Mouse (Mus musculus) inflammation-experienced regulatory T-cells, adult 6 months (primary cell): ENCODE results near the gene Olfr1309. TPM values are rescaled to one million over a fixed set of nuclear protein-coding genes. Genes with fewer than 3 reads are reported as not detected.
"Not testable (repeated sequence)": the region's sequence is repeated elsewhere in the genome, so short reads cannot be mapped to it uniquely, and the experiment has no call there.

Experiments used
- ATAC-seq: one replicate; pipeline ENCODE4 v1.8.0; 2017
- polyA plus RNA-seq, 3 experiments: library from polyadenylated mRNA; unstranded; fragments of 100-300 nt; shearing (Covaris generic); gene quantifications; one replicate each; pipeline ENCODE4 v1.2.1; 2017

The Olfr1309 gene
- not detected for polyA plus RNA-seq

DNA sequence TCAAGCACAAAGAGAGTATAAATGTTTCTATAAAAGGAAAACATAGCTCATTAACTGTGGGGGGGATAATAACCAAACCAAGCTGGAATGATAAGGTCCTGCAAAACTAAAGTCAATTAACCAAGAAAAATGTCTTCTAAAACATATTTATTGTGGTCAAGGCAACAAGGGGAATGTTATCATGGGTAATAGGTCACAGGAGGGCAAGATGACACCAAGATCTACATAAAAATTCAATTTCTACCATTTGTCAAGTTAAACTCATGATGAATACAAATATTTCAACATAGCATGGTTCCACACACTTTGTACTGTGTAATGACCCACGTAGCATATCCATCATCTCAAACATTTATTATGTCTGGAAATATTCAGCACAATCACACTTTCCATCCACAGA is at the start of gene Olfr1309:
Olfr1309 (minus strand) TSS at position 101 of the 400 bp plus-strand sequence.
- ATAC-seq: no peak

- not testable (repeated sequence) for ATAC-seq
These were observed 36.9 kb upstream of the Olfr1309 start for GRCm38 (mm10) chr2:112026971-112027370.

DNA sequence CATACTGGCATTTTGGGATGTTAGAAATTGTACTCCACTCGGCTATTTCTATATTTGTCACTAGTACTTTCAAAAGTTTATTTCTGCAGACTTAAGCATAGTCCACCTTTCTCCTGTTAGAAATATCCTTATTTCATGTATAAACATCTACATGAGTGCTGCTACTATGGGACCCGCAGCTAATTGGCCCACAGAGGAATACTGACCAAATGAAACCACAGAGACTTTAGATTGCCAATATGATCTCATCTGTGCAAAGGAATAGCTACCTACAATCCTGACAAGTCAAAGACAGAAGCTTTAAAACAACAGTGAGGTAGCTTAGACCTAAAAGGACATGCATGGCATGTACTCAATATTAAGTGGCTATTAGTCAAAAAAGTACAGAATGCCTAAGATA is 34.2 kb upstream of the Olfr1309 start, which contains the start of gene Olfr1311:
Olfr1311 (minus strand) TSS at position 101 of the 400 bp plus-strand sequence.
- no peak for ATAC-seq

DNA sequence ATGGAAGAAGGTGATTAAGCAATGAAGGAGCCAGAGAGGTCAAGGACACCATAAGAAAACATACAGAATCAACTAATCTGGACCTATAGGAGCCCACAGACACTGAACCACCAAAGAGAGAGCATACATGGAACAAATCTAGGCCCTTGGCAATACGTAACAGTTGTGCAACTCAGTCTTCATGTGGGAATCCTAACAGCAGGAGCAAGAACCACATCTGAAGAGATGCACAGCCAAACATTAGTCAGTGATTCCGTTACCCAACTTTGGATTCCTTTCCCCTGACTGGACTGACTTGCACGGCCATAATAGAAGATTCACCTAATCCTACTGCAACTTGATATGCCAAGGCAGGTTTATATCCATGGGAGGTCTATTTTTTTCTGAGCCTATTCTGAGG is 24.8 kb upstream of the Olfr1309 start:
- ATAC-seq: no peak

DNA sequence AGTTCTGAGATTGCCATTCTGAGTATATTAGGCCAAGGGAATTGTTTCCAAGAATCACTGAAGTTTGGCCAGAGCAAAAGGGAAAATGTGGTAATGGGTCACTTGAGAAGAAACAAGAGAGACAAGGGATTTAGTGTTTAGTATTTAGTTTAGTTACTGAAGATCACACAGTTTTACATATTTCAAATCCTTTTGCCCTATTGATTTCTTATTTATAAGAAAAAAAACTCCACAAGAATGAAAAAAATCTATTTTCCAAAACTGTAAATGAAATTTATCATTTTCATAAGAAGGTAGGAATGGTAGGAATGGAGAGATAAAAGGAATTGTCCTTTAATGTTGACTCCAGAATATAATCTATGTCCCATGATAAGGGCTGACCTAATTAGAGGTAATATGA is 22.5 kb upstream of the Olfr1309 start, which contains the start of gene Olfr1310:
Olfr1310 (minus strand) TSS at position 101 of the 400 bp plus-strand sequence.
- no peak for ATAC-seq

- no peak for ATAC-seq
These were observed 25.2 kb downstream of the Olfr1309 start, which contains the start of gene Olfr1308 for GRCm38 (mm10) chr2:111964844-111965243. TSS of gene Olfr1308 (minus strand) at chr2:111964944.

- ATAC-seq: no peak
These were observed 40.7 kb downstream of the Olfr1309 start, which contains the start of gene Olfr1307 for GRCm38 (mm10) chr2:111949340-111949739. TSS of gene Olfr1307 (minus strand) at chr2:111949440.

Other genes starting within 250 kb of the Olfr1309 start
- gene Olfr1301, start 239.3 kb downstream of the Olfr1309 start, polyA plus RNA-seq: not detected
- not detected for gene Olfr1302, start 212.9 kb downstream of the Olfr1309 start, polyA plus RNA-seq
- gene Olfr1303, start 169.9 kb downstream of the Olfr1309 start, polyA plus RNA-seq: not detected
- gene Olfr1305, start 113.1 kb downstream of the Olfr1309 start, polyA plus RNA-seq: not detected
- under 1 TPM in 1 of 3 experiments, not detected in 2; 0.19 TPM for gene Olfr1306, start 74.0 kb downstream of the Olfr1309 start, polyA plus RNA-seq
- gene Olfr1307, start 40.8 kb downstream of the Olfr1309 start, polyA plus RNA-seq: under 1 TPM in 2 of 3 experiments, not detected in 1; 0.05 TPM
- gene Olfr1308, start 25.3 kb downstream of the Olfr1309 start, polyA plus RNA-seq: not detected
- under 1 TPM in 1 of 3 experiments, not detected in 2; 0.09 TPM for gene Olfr1310, start 22.4 kb upstream of the Olfr1309 start, polyA plus RNA-seq
- gene Olfr1311, start 34.1 kb upstream of the Olfr1309 start, polyA plus RNA-seq: not detected
- not detected for gene Olfr1312, start 60.0 kb upstream of the Olfr1309 start, polyA plus RNA-seq
- not detected for gene Olfr1313, start 87.6 kb upstream of the Olfr1309 start, polyA plus RNA-seq
- not detected for gene Olfr1314, start 106.5 kb upstream of the Olfr1309 start, polyA plus RNA-seq
- gene Olfr1315-ps1, start 125.2 kb upstream of the Olfr1309 start, polyA plus RNA-seq: not detected
- gene Olfr1316, start 144.7 kb upstream of the Olfr1309 start, polyA plus RNA-seq: not detected
- gene Olfr1317, start 150.0 kb upstream of the Olfr1309 start, polyA plus RNA-seq: not detected
- gene Olfr1318, start 163.9 kb upstream of the Olfr1309 start, polyA plus RNA-seq: not detected
- gene Lpcat4, start 249.2 kb upstream of the Olfr1309 start, polyA plus RNA-seq: 10 to 100 TPM; 30.4 to 45.0 (median 34.4) TPM